Mouse (Mus musculus) neural tube, embryonic 13.5 days (tissue): ENCODE measurements around the gene Prepl. TPM values are rescaled to one million over a fixed set of nuclear protein-coding genes. Genes with fewer than 3 reads are reported as not detected.

ENCODE experiments used
- ATAC-seq: fragments of 200-750 bp; cut with Nextera tagmentation; 2 replicates; pipeline ENCODE4 v1.8.0; 2017; ENCODE audit warnings: low read depth, mild to moderate bottlenecking, moderate TSS enrichment, moderate library complexity
- H3K27ac ChIP-seq: fragments of 300-500 bp; sonication (generic); replicated peaks from 2 replicates; pipeline ENCODE4 v1.5.1; 2015; ENCODE audit warnings: moderate library complexity, mild to moderate bottlenecking, inconsistent platforms
- H3K27me3 ChIP-seq: fragments of 300-500 bp; sonication (generic); 2 replicates; pipeline ENCODE4 v1.6.1; 2015; ENCODE audit warnings: mild to moderate bottlenecking, inconsistent platforms
- H3K36me3 ChIP-seq: fragments of 300-500 bp; sonication (generic); 2 replicates; pipeline ENCODE4 v1.6.1; 2015; ENCODE audit warnings: mild to moderate bottlenecking, inconsistent platforms
- H3K4me1 ChIP-seq: fragments of 300-500 bp; sonication (generic); replicated peaks from 2 replicates; pipeline ENCODE4 v1.6.1; 2015; ENCODE audit warnings: inconsistent platforms
- H3K4me2 ChIP-seq: fragments of 300-500 bp; sonication (generic); 2 replicates; pipeline ENCODE4 v1.6.1; 2015; ENCODE audit warnings: inconsistent platforms, mild to moderate bottlenecking, moderate library complexity
- H3K4me3 ChIP-seq: fragments of 300-500 bp; sonication (generic); 2 replicates; pipeline ENCODE4 v1.5.1; 2015; ENCODE audit warnings: mild to moderate bottlenecking, inconsistent platforms
- H3K9ac ChIP-seq: fragments of 300-500 bp; sonication (generic); 2 replicates; pipeline ENCODE4 v1.6.1; 2015; ENCODE audit warnings: moderate library complexity, mild to moderate bottlenecking, inconsistent platforms
- H3K9me3 ChIP-seq: fragments of 300-500 bp; sonication (generic); 2 replicates; pipeline ENCODE4 v1.6.1; 2016; ENCODE audit warnings: inconsistent platforms
- whole genome bisulfite sequencing: fragments of 180-500 bp; shearing (Covaris S2); methylation state at CpG from one replicate; pipeline ENCODE4 v1.1.7; 2015; 5-methylcytosine and 5-hydroxymethylcytosine counted together
- polyA plus RNA-seq: library from polyadenylated mRNA; unstranded; fragments of >200 nt; fragmentation: Nextera tagmentation; extraction: Ambion mirVana; gene quantifications from 2 replicates; pipeline ENCODE4 v1.2.1, GENCODE M21; 2015

Gene Prepl
- polyA plus RNA-seq, 1 experiment from 2014 or later, result 93.5 TPM

DNA sequence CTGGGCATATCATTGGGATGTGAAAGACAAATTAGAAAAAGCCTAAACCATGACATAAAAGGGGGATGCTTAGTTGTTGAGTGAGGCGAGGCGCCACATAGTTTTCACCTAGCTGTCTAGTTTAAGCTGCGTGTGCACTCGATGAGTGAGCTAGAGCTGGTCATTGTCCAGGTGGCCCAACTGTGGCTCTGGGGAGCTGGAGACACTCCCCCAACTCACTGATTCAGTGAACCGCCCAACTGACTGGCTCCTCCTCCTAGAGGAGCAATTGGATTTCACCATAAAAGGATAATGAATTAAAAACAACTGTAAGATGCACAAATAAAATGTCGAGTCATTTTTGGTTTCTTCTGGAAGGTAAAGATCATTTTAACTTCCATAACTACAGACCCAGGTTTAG lies 1.0 kb downstream of the Prepl start:
- Histone ChIP-seq H3K4me1 (peaks cover 21% of the 10 kb centered on the region), H3K4me3 (peak overlapping the region; percentile 89), H3K4me2 (peak overlapping the region; percentile 67), H3K27ac (no peak overlapping the region; the same call in 1 of the 2 replicates), H3K9ac (peak overlapping the region; percentile 83), H3K27me3 (no peaks in the 10 kb centered on the region), H3K36me3 (no peaks in the 10 kb centered on the region), H3K9me3 (no peaks in the 10 kb centered on the region)
- no peak for ATAC-seq
- WGBS, result 50% methylated on average over 6 of the region's 6 CpGs

DNA sequence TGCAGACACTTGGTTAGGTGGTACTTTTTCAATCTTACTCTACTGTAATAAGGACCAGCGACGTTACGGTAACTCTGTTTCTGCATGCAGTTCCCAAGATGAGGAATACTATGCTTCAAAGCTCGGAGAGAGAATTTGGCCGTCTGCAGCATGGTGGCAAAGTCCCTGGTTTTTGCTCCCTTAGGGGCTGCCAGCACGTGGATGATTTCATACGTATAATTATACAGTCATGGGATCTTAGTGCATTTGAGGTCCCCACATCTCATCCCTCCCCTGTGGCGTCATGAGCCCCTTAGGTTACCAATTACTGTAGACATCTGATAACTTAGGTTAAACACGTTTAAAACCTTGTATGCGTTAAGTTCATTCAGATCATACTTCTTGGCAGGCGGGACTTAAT lies 1.6 kb downstream of the Prepl start:
- H3K36me3 ChIP-seq, result no peaks in the 10 kb centered on the region
- peaks cover 21% of the 10 kb centered on the region for H3K4me1 ChIP-seq
- no peaks in the 10 kb centered on the region for H3K27me3 ChIP-seq
- no peak overlapping the region for H3K27ac ChIP-seq
- WGBS, result 86% methylated on average over 11 of the region's 11 CpGs
- no peaks in the 10 kb centered on the region for H3K9me3 ChIP-seq
- ATAC-seq, result no peak
- no peak overlapping the region for H3K4me3 ChIP-seq
- H3K9ac ChIP-seq, result no peak overlapping the region
- peak overlapping the region; percentile 67 for H3K4me2 ChIP-seq

DNA sequence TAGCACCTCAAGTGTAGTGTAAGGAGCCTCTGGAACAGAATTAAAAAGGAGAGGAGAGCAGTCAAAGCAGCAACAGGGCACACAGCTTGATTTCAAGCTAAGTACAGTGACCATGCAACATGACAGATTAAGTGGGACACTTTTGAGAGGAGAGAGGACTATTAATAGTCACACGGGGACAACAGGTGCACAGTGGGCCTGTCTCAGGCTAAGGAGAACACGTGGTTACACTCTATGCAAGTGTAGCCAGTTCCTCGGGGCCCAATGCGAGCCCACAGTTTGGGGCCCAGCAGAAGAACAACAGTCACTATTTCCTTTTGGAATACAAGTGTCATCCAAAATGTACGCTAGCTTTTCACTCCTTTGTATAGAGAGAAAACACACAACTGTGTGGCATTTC lies 2.5 kb downstream of the Prepl start:
- H3K4me3 ChIP-seq, result no peak overlapping the region
- 85% methylated on average over 5 of the region's 5 CpGs for WGBS
- H3K4me1 ChIP-seq, result peaks cover 21% of the 10 kb centered on the region
- H3K9me3 ChIP-seq, result no peaks in the 10 kb centered on the region
- no peak for ATAC-seq
- no peak overlapping the region for H3K27ac ChIP-seq
- H3K27me3 ChIP-seq, result no peaks in the 10 kb centered on the region
- peaks cover 5% of the 10 kb centered on the region for H3K36me3 ChIP-seq
- H3K9ac ChIP-seq, result no peak overlapping the region
- H3K4me2 ChIP-seq, result no peak overlapping the region

DNA sequence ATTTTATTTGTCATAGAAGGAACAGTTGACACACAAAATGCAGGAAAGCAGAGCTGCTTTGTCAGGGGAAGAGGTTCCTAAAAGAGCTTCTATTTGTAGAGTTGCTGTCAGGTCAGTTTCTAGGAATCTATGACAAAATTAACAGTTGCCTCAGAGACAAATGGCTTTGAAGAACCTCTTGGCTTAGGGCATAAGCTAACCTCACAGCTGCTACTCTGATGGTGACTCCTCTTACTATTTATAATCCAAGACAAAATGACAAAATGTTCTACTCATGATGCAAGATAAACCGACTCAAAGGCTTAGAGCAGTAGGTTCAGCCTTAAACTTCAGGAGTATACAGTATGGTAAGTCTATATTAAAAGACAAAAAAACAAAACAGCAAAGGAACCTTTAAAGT lies 3.5 kb downstream of the Prepl start:
- Histone ChIP-seq H3K36me3 (peaks cover 9% of the 10 kb centered on the region), H3K9me3 (no peaks in the 10 kb centered on the region), H3K27ac (no peak overlapping the region), H3K4me2 (no peak overlapping the region), H3K4me1 (peaks cover 20% of the 10 kb centered on the region), H3K9ac (no peak overlapping the region), H3K27me3 (no peaks in the 10 kb centered on the region), H3K4me3 (no peak overlapping the region)
- WGBS, result 89% methylated on average over 1 of the region's 1 CpGs
- ATAC-seq, result no peak

DNA sequence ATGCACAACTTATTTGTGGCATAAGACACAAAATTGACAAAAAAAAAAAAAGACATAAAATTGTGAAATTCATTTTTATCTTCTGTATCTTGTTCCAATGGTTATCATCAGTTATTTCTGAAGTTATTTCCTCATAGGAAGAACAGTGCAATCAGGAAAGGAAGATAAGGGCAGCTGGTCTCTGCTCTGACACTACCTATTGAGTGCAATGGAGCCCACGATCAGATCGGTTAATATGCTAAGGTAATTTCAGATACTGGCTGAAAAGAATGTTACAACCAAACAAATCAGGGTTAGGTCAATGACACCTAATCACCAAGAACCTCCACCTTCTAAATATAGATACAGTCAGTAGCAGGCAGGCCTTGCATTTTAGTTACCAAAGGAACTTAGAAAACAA lies 4.7 kb downstream of the Prepl start:
- H3K36me3 ChIP-seq, result peaks cover 16% of the 10 kb centered on the region
- no peaks in the 10 kb centered on the region for H3K27me3 ChIP-seq
- 95% methylated on average over 2 of the region's 2 CpGs for WGBS
- no peak overlapping the region for H3K4me2 ChIP-seq
- peaks cover 15% of the 10 kb centered on the region for H3K4me1 ChIP-seq
- no peaks in the 10 kb centered on the region for H3K9me3 ChIP-seq
- H3K27ac ChIP-seq, result no peak overlapping the region
- H3K4me3 ChIP-seq, result no peak overlapping the region
- ATAC-seq, result no peak
- no peak overlapping the region for H3K9ac ChIP-seq

DNA sequence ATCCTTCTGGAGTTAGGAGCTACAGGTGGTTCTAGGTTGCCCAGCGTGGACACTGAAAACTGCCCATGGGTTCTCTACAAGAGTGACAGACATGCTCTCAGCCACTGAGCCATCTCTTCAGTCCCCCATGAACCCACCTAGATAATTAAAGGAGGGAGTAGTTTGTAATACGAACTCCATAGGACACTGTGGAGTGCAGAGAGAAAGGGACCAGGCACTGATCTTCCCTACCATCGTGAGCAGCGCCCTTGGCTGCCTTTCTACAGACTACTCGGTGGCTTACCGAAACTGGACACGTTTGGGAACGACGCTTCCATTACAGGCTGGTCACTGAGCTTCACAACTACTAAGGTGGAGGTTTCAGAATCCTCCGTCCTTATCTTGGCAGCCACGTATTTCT lies 9.3 kb downstream of the Prepl start:
- H3K4me2 ChIP-seq, result no peak overlapping the region
- H3K27me3 ChIP-seq, result no peaks in the 10 kb centered on the region
- H3K4me3 ChIP-seq, result no peak overlapping the region
- ATAC-seq, result no peak
- WGBS, result 94% methylated on average over 11 of the region's 11 CpGs
- H3K4me1 ChIP-seq, result no peaks in the 10 kb centered on the region
- H3K9me3 ChIP-seq, result no peaks in the 10 kb centered on the region
- peaks cover 57% of the 10 kb centered on the region for H3K36me3 ChIP-seq
- H3K27ac ChIP-seq, result no peak overlapping the region
- H3K9ac ChIP-seq, result no peak overlapping the region

DNA sequence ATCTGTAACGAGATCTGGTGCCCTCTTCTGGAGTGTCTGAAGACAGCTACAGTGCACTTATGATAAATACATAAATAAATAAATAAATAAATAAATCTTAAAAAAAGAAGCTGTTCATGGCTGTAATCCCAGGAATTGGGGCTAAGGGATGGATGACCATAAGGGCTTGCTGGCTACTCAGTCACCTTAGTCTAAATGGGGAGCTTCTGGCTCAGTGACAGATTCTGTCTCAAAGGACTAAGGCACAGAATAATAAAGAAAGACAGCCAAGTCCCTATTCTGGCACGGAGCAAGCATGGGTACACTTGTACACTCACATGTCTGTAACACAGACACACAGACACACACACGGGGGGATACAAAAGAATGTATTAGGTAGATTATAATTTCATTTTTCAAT lies 10.8 kb downstream of the Prepl start:
- ATAC-seq, result no peak

DNA sequence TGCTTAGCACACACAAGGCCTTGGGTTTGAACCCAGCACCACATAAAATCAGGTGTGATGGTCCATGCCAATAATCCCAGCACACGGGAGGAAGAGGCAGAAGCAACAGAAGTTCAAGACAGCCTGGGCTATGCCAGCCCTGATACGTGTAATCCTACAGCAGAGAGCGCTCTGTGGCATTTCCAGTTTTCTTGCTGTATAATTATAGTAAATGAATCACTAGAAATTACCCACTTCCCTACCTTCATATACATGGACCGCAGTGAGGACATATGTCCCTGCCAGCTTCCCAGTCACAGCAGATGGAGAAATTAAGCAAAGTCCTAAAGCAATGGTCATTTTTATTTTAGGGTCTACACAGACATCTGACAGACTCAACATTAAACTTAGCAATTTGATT lies 16.0 kb downstream of the Prepl start:
- Histone ChIP-seq H3K4me3 (no peak overlapping the region), H3K27me3 (no peaks in the 10 kb centered on the region), H3K9ac (no peak overlapping the region), H3K36me3 (peaks cover 80% of the 10 kb centered on the region), H3K4me1 (peaks cover 16% of the 10 kb centered on the region), H3K9me3 (no peaks in the 10 kb centered on the region), H3K4me2 (no peak overlapping the region), H3K27ac (no peak overlapping the region)
- no peak for ATAC-seq
- 95% methylated on average over 4 of the region's 4 CpGs for WGBS

More for the DNA sequence above, 10.8 kb downstream of the Prepl start:
- 88% methylated on average over 3 of the region's 3 CpGs for WGBS
- H3K36me3 ChIP-seq, result peaks cover 71% of the 10 kb centered on the region
- H3K4me3 ChIP-seq, result no peak overlapping the region
- H3K9me3 ChIP-seq, result no peaks in the 10 kb centered on the region
- H3K4me2 ChIP-seq, result no peak overlapping the region
- H3K27ac ChIP-seq, result no peak overlapping the region
- H3K4me1 ChIP-seq, result no peaks in the 10 kb centered on the region
- H3K27me3 ChIP-seq, result no peaks in the 10 kb centered on the region
- H3K9ac ChIP-seq, result no peak overlapping the region

DNA sequence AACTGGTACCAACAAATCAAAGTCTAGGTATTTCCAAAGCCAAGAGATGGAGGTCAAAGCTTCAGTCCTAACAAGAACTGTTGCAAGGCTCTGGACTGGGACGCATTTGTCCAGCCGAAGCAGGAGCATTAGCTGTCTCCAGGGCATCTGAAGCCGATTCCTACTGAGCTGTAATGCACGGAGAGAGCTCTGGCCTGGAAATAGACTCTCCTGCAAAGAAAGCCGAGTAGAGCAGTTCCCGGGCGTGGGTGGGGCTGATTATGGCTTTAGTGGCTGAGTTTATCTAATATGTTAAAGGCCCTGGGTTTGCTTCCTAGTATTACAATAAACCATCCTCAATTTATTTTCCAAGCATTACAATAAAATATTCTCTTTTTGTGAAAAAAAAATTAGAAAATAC lies 16.8 kb downstream of the Prepl start:
- H3K4me1 ChIP-seq, result peaks cover 16% of the 10 kb centered on the region
- no peak overlapping the region for H3K4me3 ChIP-seq
- H3K36me3 ChIP-seq, result peaks cover 80% of the 10 kb centered on the region
- ATAC-seq, result no peak
- H3K9me3 ChIP-seq, result no peaks in the 10 kb centered on the region
- H3K9ac ChIP-seq, result no peak overlapping the region
- H3K27me3 ChIP-seq, result no peaks in the 10 kb centered on the region
- no peak overlapping the region for H3K4me2 ChIP-seq
- WGBS, result 39% methylated on average over 7 of the region's 7 CpGs
- peak overlapping the region; percentile 46; the same call in 1 of the 2 replicates for H3K27ac ChIP-seq

DNA sequence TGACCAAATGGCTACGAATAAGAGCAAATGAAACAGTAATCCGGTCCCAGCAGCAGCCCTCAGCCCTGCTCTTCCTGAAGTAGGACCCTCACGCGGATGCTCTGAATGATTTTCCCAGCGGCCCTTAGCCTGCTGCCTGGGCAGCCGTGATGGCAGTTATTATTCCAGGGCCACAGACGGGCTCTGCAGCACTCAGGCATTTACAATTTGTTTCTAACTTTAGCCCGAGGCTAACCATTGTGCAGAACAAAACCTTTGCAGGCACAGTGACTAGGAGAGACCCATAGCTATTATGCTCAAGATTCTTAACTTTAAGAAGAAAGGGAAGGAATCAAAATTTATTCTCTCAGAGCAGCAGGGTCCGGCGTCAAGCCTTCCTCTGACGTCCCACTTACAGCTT lies 17.7 kb downstream of the Prepl start:
- 0 out of 2 replicates have a peak overlapping the region, but pooled peaks have one; percentile 14 for H3K9ac ChIP-seq
- H3K36me3 ChIP-seq, result peaks cover 79% of the 10 kb centered on the region
- H3K4me3 ChIP-seq, result no peak overlapping the region
- ATAC-seq, result peak; percentile 52; the same call in 1 of the 2 replicates
- peak overlapping the region; percentile 19 for H3K4me2 ChIP-seq
- H3K27me3 ChIP-seq, result no peaks in the 10 kb centered on the region
- 21% methylated on average over 11 of the region's 11 CpGs for WGBS
- no peaks in the 10 kb centered on the region for H3K9me3 ChIP-seq
- H3K4me1 ChIP-seq, result peaks cover 16% of the 10 kb centered on the region
- H3K27ac ChIP-seq, result peak overlapping the region; percentile 46

DNA sequence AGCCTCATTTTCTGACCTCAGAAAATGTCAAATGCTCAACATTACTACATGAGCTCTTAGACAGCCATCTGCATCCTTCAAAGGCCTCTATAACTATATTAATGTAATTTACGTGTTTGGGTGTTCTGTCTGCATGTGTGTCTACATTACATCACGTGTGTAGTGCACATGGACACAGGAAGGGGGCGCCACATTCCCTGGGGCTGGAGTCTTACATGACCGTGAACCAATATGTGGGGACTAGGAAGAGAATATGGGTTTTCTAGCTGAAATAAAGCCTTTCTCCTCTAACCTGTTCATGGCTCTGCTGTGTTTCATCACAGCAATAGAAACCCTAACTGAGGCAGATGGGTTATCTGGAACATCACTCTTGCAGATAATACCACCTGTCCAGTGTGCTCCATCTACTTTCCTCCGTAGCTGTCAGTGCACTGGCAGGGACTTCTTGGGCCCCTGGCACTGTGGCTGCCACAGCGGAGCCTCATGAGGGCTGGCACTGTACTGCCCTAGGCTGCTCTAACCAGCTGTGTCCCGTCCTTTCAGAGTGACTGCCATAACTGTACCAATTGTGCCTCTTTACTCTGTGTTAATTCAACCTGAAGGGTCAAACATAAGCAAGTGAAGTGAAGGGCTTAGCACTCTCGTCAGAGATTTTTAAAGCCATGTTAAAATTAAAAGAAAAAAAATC lies 18.8 kb downstream of the Prepl start:
- Histone ChIP-seq H3K4me2 (no peak overlapping the region), H3K9me3 (no peaks in the 10 kb centered on the region), H3K36me3 (peaks cover 79% of the 10 kb centered on the region), H3K27ac (no peak overlapping the region), H3K4me3 (no peak overlapping the region), H3K9ac (no peak overlapping the region), H3K4me1 (peaks cover 16% of the 10 kb centered on the region), H3K27me3 (no peaks in the 10 kb centered on the region)
- WGBS, result 74% methylated on average over 8 of the region's 8 CpGs
- peak; percentile 55; the same call in 1 of the 2 replicates for ATAC-seq

DNA sequence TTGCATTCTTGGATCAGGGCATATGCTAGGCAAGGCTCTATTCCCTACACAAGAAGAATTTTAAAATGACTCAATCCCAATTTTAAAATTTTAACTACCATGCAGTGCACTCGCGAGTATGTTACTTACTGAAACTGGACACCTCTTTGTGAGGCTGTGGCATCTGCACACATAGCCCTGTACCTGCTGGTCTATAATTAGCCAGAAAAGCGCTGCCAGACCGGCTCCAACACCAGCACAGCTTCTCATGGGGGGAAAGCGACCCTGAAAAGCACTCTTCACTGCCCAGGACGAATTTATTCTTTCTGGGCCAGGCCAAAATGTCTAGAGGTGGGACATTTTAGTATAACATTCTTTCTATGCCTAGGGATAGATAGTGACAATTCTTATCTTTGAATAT lies 19.4 kb downstream of the Prepl start:
- Histone ChIP-seq H3K27me3 (no peaks in the 10 kb centered on the region), H3K4me2 (no peak overlapping the region), H3K4me3 (no peak overlapping the region), H3K4me1 (peaks cover 16% of the 10 kb centered on the region), H3K9me3 (no peaks in the 10 kb centered on the region), H3K27ac (no peak overlapping the region), H3K9ac (no peak overlapping the region), H3K36me3 (peaks cover 79% of the 10 kb centered on the region)
- ATAC-seq, result no peak
- WGBS, result 92% methylated on average over 6 of the region's 6 CpGs

DNA sequence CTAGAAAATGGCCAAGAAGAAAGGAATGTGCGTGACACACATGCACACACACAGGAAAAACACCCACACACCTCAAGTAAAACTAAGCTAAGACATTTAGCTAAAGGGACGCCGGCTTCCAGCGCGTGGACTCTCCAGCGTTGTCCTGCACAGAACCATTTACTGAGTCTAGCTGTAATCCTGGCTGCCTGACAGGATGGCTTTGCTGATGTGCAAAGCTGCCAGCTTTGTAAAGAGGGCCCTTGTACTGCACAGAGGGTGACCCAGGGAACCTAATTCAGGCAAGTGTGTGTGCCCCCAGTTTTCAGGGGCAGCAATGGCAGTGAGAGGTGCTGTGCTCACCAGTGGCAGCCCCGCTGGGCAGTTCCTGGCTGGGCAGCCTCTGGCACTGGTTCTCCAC lies 22.7 kb downstream of the Prepl start:
- no peak overlapping the region for H3K9ac ChIP-seq
- peaks cover 95% of the 10 kb centered on the region for H3K36me3 ChIP-seq
- no peak overlapping the region for H3K4me2 ChIP-seq
- H3K9me3 ChIP-seq, result no peaks in the 10 kb centered on the region
- 94% methylated on average over 7 of the region's 7 CpGs for WGBS
- peaks cover 6% of the 10 kb centered on the region for H3K4me1 ChIP-seq
- H3K27me3 ChIP-seq, result no peaks in the 10 kb centered on the region
- no peak overlapping the region for H3K27ac ChIP-seq
- ATAC-seq, result no peak
- no peak overlapping the region for H3K4me3 ChIP-seq
